ENCODE assay signal across 7 mouse cellular contexts in the genomic region with DNA sequence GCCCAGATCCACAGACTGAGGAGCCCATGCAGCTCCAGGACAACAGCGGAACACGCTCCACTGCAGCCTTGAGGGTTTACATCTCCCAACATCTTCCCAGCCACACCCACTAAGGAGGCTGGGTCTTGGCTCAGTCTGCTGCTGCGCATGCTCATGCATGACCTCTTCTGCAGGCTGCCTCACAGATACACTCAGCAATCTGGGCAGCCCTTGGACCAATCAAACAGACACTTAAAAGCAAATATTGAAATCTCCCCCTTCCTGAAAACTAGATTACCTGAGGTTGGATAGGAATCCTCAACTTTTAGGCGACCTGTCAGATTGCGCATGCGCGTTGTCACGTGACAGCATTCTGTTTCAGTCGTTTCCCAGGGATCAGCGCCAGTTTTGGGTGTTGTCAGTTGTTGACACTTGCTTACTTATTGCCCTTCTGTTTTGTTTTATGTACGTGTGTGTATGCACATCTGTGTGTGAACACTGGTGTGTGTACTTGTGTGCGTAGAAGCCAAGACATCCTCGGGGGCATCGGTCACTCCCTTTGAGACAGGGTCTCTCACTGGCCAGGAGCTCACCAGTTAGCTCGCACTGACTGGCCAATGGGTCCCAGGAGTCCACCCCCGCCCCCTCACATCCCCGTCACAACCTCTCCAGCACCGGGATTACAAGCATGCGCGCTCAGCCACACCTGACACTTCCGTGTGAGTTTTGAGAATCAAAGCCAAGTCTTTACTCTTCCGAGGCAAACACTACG. TPM values are rescaled to one million over a fixed set of nuclear protein-coding genes. Genes with fewer than 3 reads are reported as not detected.
DNase-seq lines count a peak whose midpoint lies in the region; ATAC-seq and TF ChIP-seq lines count a peak whose summit lies in the region.

No protein-coding gene starts in this region.

- no peaks in the 10 kb centered on the region for H3K36me3 ChIP-seq in embryonic facial prominence, embryonic 11.5 days (replicated peaks; ENCODE audit: control insufficient read depth, insufficient read depth, low read depth, low read length)
- H3K36me3 ChIP-seq in intestine, embryonic 16.5 days (ENCODE audit: control insufficient read depth, insufficient read depth, low read length), result no peaks in the 10 kb centered on the region

- H3K9me3 ChIP-seq in embryonic facial prominence, embryonic 11.5 days (replicated peaks; ENCODE audit: control insufficient read depth, low read length), result no peaks in the 10 kb centered on the region
- no peaks in the 10 kb centered on the region for H3K9me3 ChIP-seq in intestine, embryonic 16.5 days (ENCODE audit: control insufficient read depth, low read length)

- H3K9ac ChIP-seq in embryonic facial prominence, embryonic 11.5 days (replicated peaks; ENCODE audit: low read length), result no peak overlapping the region; the same call in 1 of the 2 replicates
- H3K9ac ChIP-seq in intestine, embryonic 16.5 days (ENCODE audit: low read depth, low read length), result peak overlapping the region; percentile 57; the same call in 1 of the 2 replicates

- H3K27ac ChIP-seq in bone marrow, adult 2 months (ENCODE audit: control insufficient read depth, insufficient read depth, low read depth, low read length, poor library complexity), result no peak overlapping the region
- H3K27ac ChIP-seq in embryonic facial prominence, embryonic 11.5 days (replicated peaks; ENCODE audit: low read depth, low read length), result no peak overlapping the region
- H3K27ac ChIP-seq in intestine, embryonic 16.5 days (ENCODE audit: low read length), result no peak overlapping the region; the same call in 1 of the 2 replicates

- DNase-seq in embryonic facial prominence, embryonic 11.5 days (ENCODE audit: low spot score), result peak; percentile 53
- peak; percentile 98 for DNase-seq in heart, adult 11 months
- peak; percentile 64 to 66 for DNase-seq in left cerebral cortex, postnatal 14 days (ENCODE audit: low spot score in 2 of 2)
- peak; percentile 72 for DNase-seq in right cerebral cortex, adult 18-20 months

- peak overlapping the region; percentile 68 for H3K4me3 ChIP-seq in bone marrow, adult 2 months (replicated peaks; ENCODE audit: control insufficient read depth, low read depth, low read length)
- no peak overlapping the region for H3K4me3 ChIP-seq in embryonic facial prominence, embryonic 11.5 days (ENCODE audit: low read depth, low read length)
- H3K4me3 ChIP-seq in intestine, embryonic 16.5 days (ENCODE audit: low read length), result peak overlapping the region; percentile 34

- H3K4me1 ChIP-seq in bone marrow, adult 2 months (ENCODE audit: control insufficient read depth, insufficient read depth, low read length), result no peaks in the 10 kb centered on the region
- H3K4me1 ChIP-seq in embryonic facial prominence, embryonic 11.5 days (ENCODE audit: control insufficient read depth, insufficient read depth, low read length), result no peaks in the 10 kb centered on the region
- 0 out of 2 replicates have a peak, but pooled peaks cover 10% of the 10 kb centered on the region for H3K4me1 ChIP-seq in intestine, embryonic 16.5 days (ENCODE audit: control insufficient read depth, insufficient read depth, low read length)

- H3K4me2 ChIP-seq in embryonic facial prominence, embryonic 11.5 days (ENCODE audit: low read depth, low read length), result peak overlapping the region; percentile 29
- peak overlapping the region; percentile 49 for H3K4me2 ChIP-seq in intestine, embryonic 16.5 days (ENCODE audit: low read depth, low read length)

- TF ChIP-seq CTCF in bone marrow, adult 2 months (IDR thresholded peaks at IDR 0.05; ENCODE audit: control insufficient read depth, insufficient read depth, low read length), result no peak

- no peaks in the 10 kb centered on the region for H3K27me3 ChIP-seq in embryonic facial prominence, embryonic 11.5 days (ENCODE audit: control insufficient read depth, insufficient read depth, low read length)
- H3K27me3 ChIP-seq in intestine, embryonic 16.5 days (replicated peaks; ENCODE audit: control insufficient read depth, insufficient read depth, low read length), result no peaks in the 10 kb centered on the region

- ATAC-seq in embryonic facial prominence, embryonic 11.5 days (replicated peaks; ENCODE audit: insufficient number of reproducible peaks, low FRiP score, low TSS enrichment, low read depth), result peak; percentile 47; the same call in 1 of the 2 replicates
- peak; percentile 83 for ATAC-seq in intestine, embryonic 16.5 days
- peak; percentile 80 for ATAC-seq in megakaryocyte, adult 5-6 weeks (ENCODE audit: poor library complexity, severe bottlenecking)

- intact Hi-C loops in left cerebral cortex, postnatal 14 days (cut with DNase I), result no loop called here

- 58% methylated on average over 23 of the region's 23 CpGs for WGBS in bone marrow, adult 2 months
- 62% methylated on average over 23 of the region's 23 CpGs for WGBS in embryonic facial prominence, embryonic 11.5 days
- 60% methylated on average over 23 of the region's 23 CpGs for WGBS in intestine, embryonic 16.5 days

- TF ChIP-seq POLR2A in bone marrow, adult 2 months (IDR thresholded peaks at IDR 0.05; ENCODE audit: borderline replicate concordance, control insufficient read depth, low read depth, low read length), result no peak

RNA-seq across cellular contexts. Expression of a gene that starts 8.9 kb away (rescaled TPM):
- polyA plus RNA-seq in bone marrow, adult 2 months (2011; ENCODE audit: insufficient read depth, insufficient read length, low replicate concordance, missing spikeins), result 6.5 and 18.1 TPM in 2 replicates
- polyA plus RNA-seq in embryonic facial prominence, embryonic 11.5 days (2014; fragmentation: Nextera tagmentation; extraction: Ambion mirVana), result 15.7 and 19.0 TPM in 2 replicates
- 90.5 and 99.0 TPM in 2 replicates for polyA plus RNA-seq in intestine, embryonic 16.5 days (2015; fragmentation: Nextera tagmentation; extraction: Ambion mirVana)
- 100 to 1,000 TPM; 142 to 157 TPM for total RNA-seq in left cerebral cortex, postnatal 14 days (2021)
- 9.3 and 16.5 TPM in 2 replicates for total RNA-seq in megakaryocyte, adult 5-6 weeks (2015)
- 8.0 and 9.8 TPM in 2 replicates for total RNA-seq in megakaryocyte, adult 5-6 weeks (2017)

RNA-seq across cellular contexts. Expression of a gene that starts 30.4 kb away (rescaled TPM):
- polyA plus RNA-seq in bone marrow, adult 2 months (2011; ENCODE audit: insufficient read depth, insufficient read length, low replicate concordance, missing spikeins), result 0.90 TPM in 1 of 2 replicates, not detected in the other
- polyA plus RNA-seq in embryonic facial prominence, embryonic 11.5 days (2014; fragmentation: Nextera tagmentation; extraction: Ambion mirVana), result 12.1 and 13.4 TPM in 2 replicates
- 1.4 and 2.8 TPM in 2 replicates for polyA plus RNA-seq in intestine, embryonic 16.5 days (2015; fragmentation: Nextera tagmentation; extraction: Ambion mirVana)
- total RNA-seq in left cerebral cortex, postnatal 14 days (2021), result 1 to 10 TPM; 1.1 to 1.8 TPM
- 0.21 and 0.31 TPM in 2 replicates for total RNA-seq in megakaryocyte, adult 5-6 weeks (2015)
- 0.65 and 1.1 TPM in 2 replicates for total RNA-seq in megakaryocyte, adult 5-6 weeks (2017)

RNA-seq across cellular contexts. Expression of a gene that starts 30.4 kb away (rescaled TPM):
- 0.74 and 1.2 TPM in 2 replicates for polyA plus RNA-seq in bone marrow, adult 2 months (2011; ENCODE audit: insufficient read depth, insufficient read length, low replicate concordance, missing spikeins)
- 9.5 and 11.9 TPM in 2 replicates for polyA plus RNA-seq in embryonic facial prominence, embryonic 11.5 days (2014; fragmentation: Nextera tagmentation; extraction: Ambion mirVana)
- 11.0 and 12.7 TPM in 2 replicates for polyA plus RNA-seq in intestine, embryonic 16.5 days (2015; fragmentation: Nextera tagmentation; extraction: Ambion mirVana)
- 10 to 100 TPM; 51.3 to 56.4 TPM for total RNA-seq in left cerebral cortex, postnatal 14 days (2021)
- total RNA-seq in megakaryocyte, adult 5-6 weeks (2015), result 0.64 and 0.71 TPM in 2 replicates
- 0.53 and 0.59 TPM in 2 replicates for total RNA-seq in megakaryocyte, adult 5-6 weeks (2017)

RNA-seq across cellular contexts. Expression of a gene that starts 41.1 kb away (rescaled TPM):
- polyA plus RNA-seq in bone marrow, adult 2 months (2011; ENCODE audit: insufficient read depth, insufficient read length, low replicate concordance, missing spikeins), result 144 and 147 TPM in 2 replicates
- polyA plus RNA-seq in embryonic facial prominence, embryonic 11.5 days (2014; fragmentation: Nextera tagmentation; extraction: Ambion mirVana), result 392 and 414 TPM in 2 replicates
- polyA plus RNA-seq in intestine, embryonic 16.5 days (2015; fragmentation: Nextera tagmentation; extraction: Ambion mirVana), result 306 and 335 TPM in 2 replicates
- 10 to 100 TPM; 84.6 to 92.1 TPM for total RNA-seq in left cerebral cortex, postnatal 14 days (2021)
- 181 and 188 TPM in 2 replicates for total RNA-seq in megakaryocyte, adult 5-6 weeks (2015)
- total RNA-seq in megakaryocyte, adult 5-6 weeks (2017), result 147 TPM in 2 replicates

RNA-seq across cellular contexts. Expression of a gene that starts 48.8 kb away (rescaled TPM):
- polyA plus RNA-seq in bone marrow, adult 2 months (2011; ENCODE audit: insufficient read depth, insufficient read length, low replicate concordance, missing spikeins), result not detected in 2 replicates
- 0.06 and 0.08 TPM in 2 replicates for polyA plus RNA-seq in embryonic facial prominence, embryonic 11.5 days (2014; fragmentation: Nextera tagmentation; extraction: Ambion mirVana)
- polyA plus RNA-seq in intestine, embryonic 16.5 days (2015; fragmentation: Nextera tagmentation; extraction: Ambion mirVana), result 8.5 and 10.5 TPM in 2 replicates
- under 1 TPM; 0.31 to 0.42 TPM for total RNA-seq in left cerebral cortex, postnatal 14 days (2021)
- total RNA-seq in megakaryocyte, adult 5-6 weeks (2015), result not detected in 2 replicates
- total RNA-seq in megakaryocyte, adult 5-6 weeks (2017), result 0.04 TPM in 1 of 2 replicates, not detected in the other
